Mouse (Mus musculus) T-helper 1 cell (primary cell): Measurements from ENCODE around the gene Adcy1.

ENCODE experiments used
- in situ Hi-C: fragments of 300-600 bp; cut with MboI, MseI; formaldehyde crosslinking; loops from one replicate; pipeline ENCODE4 v1.15.1; 2025; ENCODE audit warnings: high pct_unique_total_duplicates

Gene Adcy1

DNA sequence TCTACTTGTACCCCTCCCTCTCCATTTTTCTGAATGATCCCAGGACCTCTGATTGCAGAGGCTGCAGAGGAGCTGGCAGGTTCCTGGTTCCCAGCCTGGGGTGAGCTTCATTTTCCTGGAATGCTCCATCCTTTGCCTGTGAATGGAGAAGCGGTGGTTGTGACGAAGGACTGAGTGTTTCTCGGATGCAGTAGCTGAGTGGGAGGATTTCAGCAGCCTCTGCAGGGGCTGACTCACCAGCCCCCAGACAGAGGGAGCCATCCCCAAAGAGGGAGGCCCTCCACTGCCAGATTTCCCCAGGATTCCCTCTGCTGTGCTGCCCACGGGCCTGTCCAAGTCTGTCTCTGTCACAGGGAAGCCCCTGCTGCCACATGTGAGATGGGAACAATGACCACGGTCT is 71.0 kb downstream of the Adcy1 start:
- in situ Hi-C loops: loop anchor here (25.0 kb wide), 1 partner anchor 472 kb away; the partner anchor contains the start of gene Ramp3

DNA sequence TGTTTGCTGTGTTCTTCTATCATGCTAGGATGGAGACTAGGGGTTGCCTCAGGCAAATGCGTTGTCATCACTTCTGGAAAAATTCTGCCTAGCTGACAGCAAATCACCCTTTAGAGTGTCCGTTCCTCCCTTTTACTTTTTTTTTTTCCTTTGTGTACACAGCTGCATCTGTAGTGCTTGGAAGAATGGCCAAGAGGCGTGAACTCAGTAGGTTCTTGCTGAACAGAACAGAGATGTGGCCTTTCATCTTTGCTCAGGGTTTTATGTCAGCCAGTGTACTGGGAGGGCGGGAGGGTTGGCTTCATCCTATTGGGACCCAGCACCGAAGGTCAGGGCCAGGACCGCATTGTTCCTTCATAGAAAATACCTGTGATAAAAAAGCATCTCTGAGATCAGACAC is 72.0 kb downstream of the Adcy1 start:
- in situ Hi-C loops: loop anchor here (25.0 kb wide), 1 partner anchor 473 kb away; the partner anchor contains the start of gene Ramp3

DNA sequence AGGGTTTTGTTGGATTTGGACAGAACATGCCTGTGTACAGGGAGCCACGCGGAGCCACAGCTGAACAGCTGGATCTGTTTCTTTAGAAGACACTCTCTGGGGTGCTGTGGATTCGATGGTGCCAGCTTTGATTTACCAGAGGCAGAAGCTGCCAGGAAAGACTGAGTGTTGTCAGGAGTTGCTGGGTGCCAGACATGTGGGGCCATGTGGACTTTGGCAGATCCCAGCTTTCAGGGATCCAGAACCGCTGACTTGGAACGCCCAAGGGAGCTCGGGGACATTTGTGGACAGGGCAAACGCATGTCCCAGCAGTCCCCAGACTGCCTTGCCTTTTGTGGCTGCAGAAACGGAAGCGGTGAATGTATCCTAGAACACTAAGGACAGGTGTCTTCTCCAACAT is 72.5 kb downstream of the Adcy1 start:
- in situ Hi-C loops: loop anchor here (25.0 kb wide), 1 partner anchor 473 kb away; the partner anchor contains the start of gene Ramp3

DNA sequence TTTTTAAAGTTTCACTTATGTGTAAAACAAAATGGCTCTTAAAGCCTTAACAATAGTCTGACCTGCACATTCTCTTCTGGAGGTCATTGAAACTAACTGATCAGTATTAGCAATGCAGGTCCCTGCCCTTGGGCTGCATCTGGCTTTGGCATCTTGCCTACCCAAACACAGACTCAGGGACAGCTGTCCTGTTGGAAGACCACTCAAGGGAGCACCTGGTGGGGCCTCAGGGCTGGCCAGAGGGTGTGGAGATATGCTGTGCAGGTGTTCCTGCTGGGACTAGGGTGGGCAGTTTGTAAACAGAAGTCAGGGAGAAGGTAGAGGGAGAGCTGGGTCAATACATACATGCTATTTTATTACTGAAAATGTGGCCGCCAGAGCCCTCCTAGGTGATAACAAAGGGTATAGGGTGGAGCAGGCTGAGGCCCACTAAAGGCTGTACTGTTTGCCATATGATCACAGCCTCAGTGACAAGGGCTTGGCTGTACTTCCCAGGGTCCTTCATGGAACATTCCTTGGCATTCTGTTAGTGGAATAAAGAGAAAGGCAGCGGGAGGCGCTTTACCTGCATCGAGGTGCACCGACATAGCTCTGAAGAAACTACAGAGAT is 73.1 kb downstream of the Adcy1 start:
- in situ Hi-C loops: loop anchor here (25.0 kb wide), 1 partner anchor 474 kb away; the partner anchor contains the start of gene Ramp3

DNA sequence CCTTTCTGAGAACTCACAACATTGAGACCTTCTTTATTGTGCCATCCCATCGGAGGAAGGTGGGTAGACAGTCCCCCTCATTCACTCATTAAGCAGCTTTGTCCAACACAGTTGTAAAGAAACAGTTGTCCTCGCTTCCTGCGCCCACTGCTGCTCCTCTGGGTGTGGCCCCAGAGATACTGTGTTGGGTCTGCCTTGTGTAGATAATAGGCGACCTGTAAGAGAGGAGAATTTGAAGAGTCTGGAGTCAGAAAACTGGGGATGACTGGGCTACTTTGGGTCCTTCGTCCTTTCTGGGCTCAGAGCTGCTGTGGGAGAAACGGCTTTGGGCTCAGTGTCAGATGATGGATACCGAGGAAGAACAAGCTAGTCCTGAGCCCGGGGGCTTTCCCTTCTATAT is 75.1 kb downstream of the Adcy1 start:
- in situ Hi-C loops: loop anchor here (25.0 kb wide), 1 partner anchor 476 kb away; the partner anchor contains the start of gene Ramp3

DNA sequence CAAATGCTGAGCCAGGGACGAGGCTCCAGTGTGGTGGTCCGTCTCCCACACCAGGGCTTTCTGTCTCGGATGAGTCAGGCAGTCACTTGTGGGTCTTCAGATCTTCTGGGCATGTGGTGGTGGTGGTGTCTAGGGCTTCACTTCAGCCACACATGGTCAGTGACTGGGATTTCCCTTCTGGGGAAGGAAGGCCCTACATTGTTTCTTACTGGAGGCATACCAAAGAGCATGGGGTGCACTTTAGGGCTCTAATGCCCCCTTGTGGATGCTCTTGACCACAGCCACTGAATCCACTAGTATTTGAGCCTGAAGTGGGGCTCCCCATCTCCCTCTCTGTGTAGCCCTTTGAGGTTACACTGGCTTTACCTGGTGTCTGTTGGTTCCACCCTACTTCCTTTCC is 77.2 kb downstream of the Adcy1 start:
- in situ Hi-C loops: loop anchor here (25.0 kb wide), 1 partner anchor 478 kb away; the partner anchor contains the start of gene Ramp3

DNA sequence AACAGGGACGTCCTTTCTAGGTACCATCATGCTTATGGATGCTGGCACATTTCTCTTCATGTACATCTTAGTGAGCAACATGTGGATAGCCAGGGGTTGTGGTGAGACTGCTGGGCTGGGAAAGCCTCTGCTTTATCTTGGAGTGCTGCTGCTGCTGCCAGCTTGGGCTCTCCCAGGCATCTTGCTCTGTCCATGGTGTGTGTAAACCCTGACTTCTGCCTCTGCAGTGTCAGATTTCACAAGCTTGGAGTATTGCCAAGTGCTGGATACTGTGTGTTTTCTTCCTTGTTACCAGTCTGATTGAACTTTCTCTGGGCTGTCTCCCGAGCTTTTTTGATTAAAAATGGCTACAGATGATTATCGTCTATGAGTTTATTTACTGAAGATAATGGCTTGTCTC is 79.4 kb downstream of the Adcy1 start:
- in situ Hi-C loops: loop anchor here (25.0 kb wide), 1 partner anchor 480 kb away; the partner anchor contains the start of gene Ramp3

DNA sequence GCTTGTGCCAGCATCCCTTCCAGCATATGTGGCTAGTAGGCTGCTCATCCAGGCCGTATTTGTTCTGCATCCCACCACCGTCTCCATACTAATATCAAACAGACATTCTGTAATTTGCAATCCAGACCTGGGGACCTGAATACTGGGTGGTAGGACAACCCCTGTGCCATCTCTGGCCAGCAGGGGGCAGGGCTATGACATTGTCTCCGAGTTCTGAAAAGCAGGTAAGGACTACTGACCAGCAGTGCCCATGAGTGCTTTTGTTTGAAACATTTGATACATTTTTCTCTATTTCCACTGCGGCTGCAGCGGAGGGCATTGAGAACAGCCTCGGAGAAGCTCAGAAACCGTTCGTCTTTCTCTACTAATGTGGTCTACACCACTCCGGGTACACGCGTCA is 81.1 kb downstream of the Adcy1 start:
- in situ Hi-C loops: loop anchor here (25.0 kb wide), 1 partner anchor 482 kb away; the partner anchor contains the start of gene Ramp3

DNA sequence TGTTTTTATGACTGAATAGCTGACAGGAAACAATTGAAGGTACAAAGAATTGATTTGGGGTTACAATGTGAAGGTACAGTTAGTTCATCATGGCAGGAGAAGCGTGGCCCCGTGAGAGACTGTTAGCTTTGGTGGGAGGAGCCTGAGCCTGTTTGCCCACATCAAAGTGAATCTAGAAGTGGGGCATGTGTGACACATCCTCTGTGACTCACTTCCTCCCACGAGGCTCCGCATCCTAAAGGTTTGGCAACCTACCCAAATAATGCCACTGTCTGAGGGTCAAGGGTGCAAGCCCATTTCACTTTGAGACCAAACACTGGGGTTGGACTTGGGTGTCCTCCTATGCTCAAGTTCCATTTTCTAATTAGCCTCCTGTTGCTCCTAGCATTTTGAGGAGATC is 81.9 kb downstream of the Adcy1 start:
- in situ Hi-C loops: loop anchor here (25.0 kb wide), 1 partner anchor 483 kb away; the partner anchor contains the start of gene Ramp3

DNA sequence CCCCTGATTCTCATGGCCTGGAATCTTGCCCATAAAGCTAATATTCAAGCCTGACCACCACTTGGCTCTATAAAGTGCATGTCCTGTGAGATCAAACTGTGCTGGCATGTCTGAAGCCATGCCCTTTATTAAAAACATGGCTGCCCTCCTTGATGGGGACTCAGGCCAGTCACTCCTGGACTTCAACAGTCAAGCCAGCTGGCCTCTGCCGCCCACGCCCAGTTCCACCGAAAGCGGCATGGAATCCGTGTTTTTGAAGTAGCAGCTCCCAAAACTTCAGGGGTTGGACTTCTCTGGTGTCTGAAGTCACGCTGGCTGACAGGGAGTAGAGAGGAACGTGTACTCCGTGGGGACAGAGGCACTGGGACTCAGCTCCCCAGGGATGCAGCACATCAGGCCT is 84.2 kb downstream of the Adcy1 start:
- in situ Hi-C loops: loop anchor here (25.0 kb wide), 1 partner anchor 485 kb away; the partner anchor contains the start of gene Ramp3

DNA sequence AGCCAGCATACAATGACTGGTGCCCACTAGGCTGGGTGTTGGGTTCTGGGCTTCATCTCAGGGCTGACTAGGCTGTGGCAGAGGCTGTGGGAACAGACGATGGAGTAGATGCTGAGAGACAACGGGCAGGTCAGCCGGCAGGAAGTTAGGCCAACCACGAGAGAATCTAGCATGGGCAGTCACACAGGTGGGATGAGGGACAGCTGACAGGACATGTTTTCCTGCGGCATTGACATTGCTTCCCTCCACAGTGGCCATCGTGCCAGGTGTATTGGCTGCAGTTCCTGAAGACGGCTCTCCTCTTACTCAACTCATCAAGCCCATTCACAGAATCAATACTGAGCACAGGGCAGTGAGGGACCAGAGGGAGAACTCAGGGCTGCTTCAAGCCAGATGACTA is 84.7 kb downstream of the Adcy1 start:
- in situ Hi-C loops: loop anchor here (25.0 kb wide), 1 partner anchor 486 kb away; the partner anchor contains the start of gene Ramp3

DNA sequence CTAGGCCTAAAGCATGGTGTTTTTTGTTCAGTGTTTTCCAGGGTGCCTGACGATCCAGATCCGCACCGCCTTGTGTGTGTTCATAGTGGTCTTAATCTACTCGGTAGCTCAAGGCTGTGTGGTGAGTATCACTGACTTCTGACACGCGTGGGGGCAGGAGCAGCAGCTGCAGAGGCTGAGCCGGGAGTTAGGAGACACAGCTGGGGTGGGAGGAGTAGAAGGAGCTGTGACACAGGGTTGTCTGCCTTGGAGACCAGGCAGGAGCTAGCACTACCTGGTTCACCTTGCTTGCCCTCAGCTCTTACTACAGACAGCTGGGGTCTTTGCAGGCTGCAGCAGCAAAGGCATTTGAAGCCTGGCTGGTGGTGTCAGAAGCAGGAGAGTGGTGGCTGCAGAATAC is 86.2 kb downstream of the Adcy1 start:
- in situ Hi-C loops: loop anchor here (25.0 kb wide), 1 partner anchor 487 kb away; the partner anchor contains the start of gene Ramp3

DNA sequence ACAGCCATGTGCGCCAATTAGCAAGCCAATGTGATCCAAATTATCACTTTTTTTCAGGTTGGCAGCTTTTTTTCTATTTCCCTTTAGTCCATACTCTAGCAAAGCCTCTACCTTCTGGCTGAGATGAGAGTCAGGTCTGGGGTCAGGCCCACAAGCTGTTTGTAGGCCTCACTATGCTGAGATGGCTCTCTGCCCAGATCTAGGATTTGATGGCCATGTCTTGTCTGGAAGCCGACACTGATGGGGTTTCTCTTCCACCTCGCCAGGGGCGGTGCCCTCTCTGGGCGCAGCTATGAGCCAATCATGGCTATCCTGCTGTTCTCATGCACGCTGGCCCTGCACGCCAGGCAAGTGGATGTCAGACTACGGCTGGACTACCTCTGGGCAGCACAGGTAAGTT is 87.2 kb downstream of the Adcy1 start:
- in situ Hi-C loops: no loop called here

DNA sequence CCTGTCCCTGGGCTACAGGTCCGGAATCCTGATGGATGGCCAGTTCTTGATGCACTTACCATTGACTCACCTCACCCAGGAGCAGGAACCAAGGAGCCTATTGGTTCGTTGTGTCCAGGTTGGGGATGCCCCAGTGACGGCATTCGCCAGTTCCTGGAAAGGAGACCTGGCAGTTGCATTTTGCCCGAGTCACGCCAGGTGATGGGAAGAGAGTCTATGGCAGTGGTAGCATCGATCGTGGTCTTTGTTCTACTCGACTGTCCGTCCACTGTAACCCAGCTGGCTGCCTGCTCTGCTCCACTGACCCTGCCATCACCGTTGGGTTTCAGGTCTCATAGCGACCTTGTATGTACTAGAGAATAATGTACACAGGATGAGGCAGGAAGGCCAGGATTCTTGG is 89.1 kb downstream of the Adcy1 start:
- in situ Hi-C loops: no loop called here

DNA sequence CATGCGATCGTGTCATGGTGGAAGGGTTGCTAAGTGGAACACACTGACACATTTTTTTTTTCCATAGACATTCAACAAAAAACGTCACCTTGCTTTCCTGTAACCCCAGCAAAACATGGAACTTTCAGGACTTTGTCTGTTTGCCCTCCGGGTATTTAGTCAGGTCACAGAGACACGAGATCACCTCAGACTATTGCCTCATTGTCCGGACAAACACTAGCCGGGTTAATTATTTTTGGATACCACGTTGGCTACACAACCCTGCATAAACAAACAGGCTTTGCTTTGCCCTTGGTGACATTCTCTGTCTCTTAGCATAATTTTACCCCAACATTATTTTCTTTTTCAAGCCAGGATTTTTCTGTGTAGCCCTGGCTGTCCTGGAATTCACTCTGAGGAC is 89.8 kb downstream of the Adcy1 start:
- in situ Hi-C loops: no loop called here

DNA sequence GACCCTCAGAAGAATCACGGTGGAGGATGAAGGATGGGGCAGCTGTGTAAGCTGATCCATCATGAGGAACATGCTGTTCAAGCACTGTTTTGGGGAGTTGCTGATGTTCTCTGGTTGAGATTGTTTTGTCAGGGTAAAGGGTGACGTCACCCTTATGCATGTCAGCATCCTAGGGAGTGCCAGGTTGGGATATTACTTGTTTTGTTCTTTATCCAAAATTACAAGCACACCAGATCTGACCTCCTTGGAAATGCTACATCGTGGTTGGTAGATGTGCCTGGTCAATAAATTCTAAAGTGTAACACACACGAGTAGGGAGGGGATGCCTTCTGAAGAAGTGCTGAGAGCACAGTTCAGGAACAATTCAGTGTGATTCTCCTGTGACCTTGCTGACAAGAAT is 93.1 kb downstream of the Adcy1 start:
- in situ Hi-C loops: no loop called here

DNA sequence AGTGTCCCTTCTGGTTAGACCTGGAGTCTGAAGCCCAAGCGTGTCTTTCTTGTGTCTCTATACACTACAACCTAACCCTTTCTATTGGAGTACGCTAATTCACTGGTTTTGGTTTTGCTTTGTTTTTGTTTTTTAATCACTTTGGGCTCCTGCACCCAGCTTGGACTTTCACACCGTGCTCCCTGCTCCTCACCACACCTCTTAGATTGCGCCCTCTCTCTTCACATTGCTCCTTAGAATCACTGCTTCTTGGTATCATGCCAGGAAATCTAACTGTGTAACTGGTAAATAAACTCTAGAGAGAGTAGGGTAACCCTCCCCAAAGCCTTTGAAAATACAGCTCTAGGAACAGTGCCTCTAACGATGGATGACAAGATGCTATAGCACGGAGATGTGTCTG is 94.9 kb downstream of the Adcy1 start:
- in situ Hi-C loops: no loop called here

DNA sequence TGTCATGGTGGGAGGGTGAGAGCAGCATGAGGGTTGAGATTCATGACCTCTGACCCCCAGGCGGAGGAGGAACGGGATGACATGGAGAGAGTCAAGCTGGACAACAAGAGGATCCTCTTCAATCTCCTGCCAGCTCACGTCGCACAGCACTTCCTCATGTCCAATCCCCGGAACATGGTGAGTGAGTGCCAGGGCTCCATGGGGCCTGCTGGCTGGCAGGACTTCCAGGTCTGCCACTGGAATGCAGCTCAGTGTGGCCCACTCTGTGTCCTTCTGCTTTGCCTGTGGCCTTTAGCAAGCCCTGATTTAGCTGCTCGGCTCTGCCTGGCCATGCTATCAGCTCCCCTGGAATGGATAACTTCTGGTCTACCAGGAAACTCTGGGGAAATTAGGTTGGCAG is 96.9 kb downstream of the Adcy1 start:
- in situ Hi-C loops: no loop called here

DNA sequence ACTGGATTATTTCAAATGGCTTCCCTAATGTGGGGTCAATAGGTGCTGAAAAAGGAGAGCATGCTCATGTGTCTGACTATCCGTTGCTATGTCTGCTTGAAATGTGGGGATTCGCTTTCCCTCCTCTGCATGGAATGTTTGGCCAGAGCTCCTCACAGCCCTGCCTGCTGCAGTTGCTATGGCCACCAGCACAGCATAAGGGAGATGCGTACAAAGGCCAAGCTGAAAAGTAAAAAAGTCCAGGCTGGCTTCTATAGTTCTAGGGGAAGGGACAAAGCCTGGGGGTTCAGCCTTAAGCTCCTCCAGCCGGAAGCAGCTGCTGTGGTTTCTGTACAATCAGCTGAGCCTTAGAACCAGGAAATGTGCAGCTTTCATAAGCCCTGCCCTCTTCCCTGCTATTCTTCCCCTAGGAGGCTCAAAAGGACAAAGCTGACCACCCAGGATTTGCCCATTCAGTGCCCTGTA is 97.4 kb downstream of the Adcy1 start:
- in situ Hi-C loops: no loop called here

DNA sequence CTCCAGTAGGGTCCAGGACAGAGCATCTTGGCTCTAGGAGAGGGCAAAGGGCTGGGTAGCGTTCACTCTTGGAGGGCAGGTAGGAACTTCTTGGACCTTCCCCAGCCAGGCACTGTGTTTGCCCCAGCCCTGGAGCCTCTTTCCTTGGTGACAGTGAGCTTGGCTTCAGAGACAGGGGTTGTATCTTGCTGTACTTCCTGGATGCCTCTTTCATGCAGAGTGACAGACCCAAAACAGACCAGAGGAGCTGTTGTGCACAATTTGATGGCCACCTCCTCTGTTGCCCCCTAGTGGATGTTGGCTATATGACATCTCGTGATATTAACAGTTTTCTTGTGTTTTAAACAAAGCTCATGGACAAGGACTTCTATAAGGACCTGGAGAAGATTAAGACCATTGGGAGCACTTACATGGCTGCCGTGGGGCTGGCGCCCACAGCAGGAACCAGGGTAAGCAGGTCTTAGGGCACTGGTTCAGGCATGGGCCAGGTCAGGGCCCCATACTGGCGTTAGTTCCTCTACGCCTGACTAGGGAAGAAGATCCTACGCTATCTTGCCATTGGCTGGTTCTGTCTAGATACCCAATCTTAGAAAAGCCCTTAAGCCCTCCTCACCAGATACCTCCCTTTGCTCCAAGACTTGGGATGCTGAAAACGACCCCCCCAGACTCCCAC is 98.3 kb downstream of the Adcy1 start:
- in situ Hi-C loops: no loop called here

DNA sequence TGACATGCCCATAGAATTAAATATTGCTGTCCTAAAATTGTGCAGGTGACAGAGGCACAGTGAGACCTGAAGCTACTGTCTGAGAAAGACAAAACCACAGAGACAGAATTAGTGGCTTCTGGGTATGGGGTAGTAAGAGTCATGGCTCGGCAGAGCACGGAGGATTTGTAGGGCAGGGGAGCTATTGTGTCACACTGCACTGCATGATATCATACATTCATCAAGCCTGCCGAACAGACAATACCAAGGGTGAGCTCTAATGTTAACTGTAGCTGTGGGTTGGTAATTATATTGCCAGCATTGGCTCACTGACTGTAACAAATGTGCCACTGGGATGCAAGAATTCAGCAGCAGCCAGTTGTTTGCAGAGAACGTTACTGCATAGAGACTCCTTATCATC is 101.1 kb downstream of the Adcy1 start:
- in situ Hi-C loops: no loop called here

DNA sequence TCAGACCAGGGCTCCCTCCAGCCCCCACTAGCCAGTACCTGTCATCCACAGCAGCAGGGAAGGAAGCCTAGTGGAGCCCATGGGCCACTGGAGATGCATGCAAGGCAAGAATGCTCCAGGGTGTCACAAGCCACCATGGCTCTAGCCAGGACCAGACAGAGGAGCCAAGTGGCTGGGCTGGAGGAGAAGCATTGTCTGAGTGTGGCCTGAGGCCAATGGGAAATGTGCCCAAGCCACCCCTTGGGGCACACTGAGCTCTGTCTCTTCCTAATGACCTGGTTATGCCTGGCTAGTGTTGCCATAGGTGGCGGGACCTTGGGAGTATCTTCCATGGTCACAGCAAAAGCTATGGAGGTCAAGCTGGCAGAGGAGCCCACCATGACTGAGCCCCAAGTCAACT is 106.4 kb downstream of the Adcy1 start:
- in situ Hi-C loops: no loop called here

DNA sequence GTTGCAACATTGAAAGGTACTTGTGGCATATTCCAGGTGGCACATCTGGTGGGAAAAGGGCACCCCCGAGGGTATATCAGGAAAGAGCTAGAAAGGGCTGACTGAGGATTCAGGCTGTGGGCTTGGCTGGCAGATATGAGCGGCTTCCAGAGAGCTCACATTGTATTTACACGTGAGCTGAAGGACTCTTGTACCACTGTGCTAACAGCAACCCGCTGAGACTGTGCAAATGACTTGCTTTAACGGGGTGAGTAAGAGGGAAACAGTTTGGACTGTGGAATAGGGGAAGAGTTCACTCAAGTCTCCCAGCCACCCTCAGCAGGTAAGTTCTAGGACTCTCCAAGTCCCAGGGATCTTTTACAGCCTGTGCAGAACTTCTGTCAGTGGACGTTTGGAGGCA is 110.4 kb downstream of the Adcy1 start:
- in situ Hi-C loops: no loop called here
